Mouse (Mus musculus): Measurements from ENCODE around the gene Blmh.

GRCm38 (mm10) chr11:76920607-76921006, 4.0 kb upstream of the Blmh start:
- TF ChIP-seq POLR2A (IDR thresholded peaks at IDR 0.05; ENCODE audit: control insufficient read depth, low read depth, low read length) (no peak), CTCF (IDR thresholded peaks at IDR 0.05; ENCODE audit: control insufficient read depth, insufficient read depth, insufficient replicate concordance, low read depth, low read length) (no peak)

All from testis, adult 2 months (tissue).